Mouse (Mus musculus): ENCODE results near the gene Casp6. TPM values are rescaled to one million over a fixed set of nuclear protein-coding genes. Genes with fewer than 3 reads are reported as not detected.
A peak's percentile ranks its signal among the peaks of the same experiment; 100 is the strongest.

Gene Casp6
- polyA plus RNA-seq, 1 experiment from 2014 or later, result 120 TPM

- WGBS, result 90% methylated on average over 9 of the region's 9 CpGs
- Histone ChIP-seq H3K36me3 (ENCODE audit: control insufficient read depth, insufficient read depth, low read length) (no peaks in the 10 kb centered on the region), H3K9me3 (ENCODE audit: control insufficient read depth, low read length) (no peaks in the 10 kb centered on the region), H3K4me2 (ENCODE audit: low read depth, severe bottlenecking) (no peak overlapping the region), H3K4me1 (ENCODE audit: control insufficient read depth, insufficient read depth, low read length) (no peaks in the 10 kb centered on the region), H3K27ac (replicated peaks; ENCODE audit: low read depth, low read length) (no peak overlapping the region), H3K27me3 (ENCODE audit: control insufficient read depth, insufficient read depth, low read length) (no peaks in the 10 kb centered on the region), H3K4me3 (ENCODE audit: low read depth, low read length) (no peak overlapping the region), H3K9ac (ENCODE audit: low read length) (no peak overlapping the region)
- no peak for DNase-seq (ENCODE audit: low spot score)
- no peak for ATAC-seq (ENCODE audit: insufficient number of reproducible peaks, low FRiP score, low TSS enrichment, low read depth)
Measured at GRCm38 (mm10) chr3:129885577-129885976, 15.6 kb upstream of the Casp6 start.

GRCm38 (mm10) chr3:129886430-129886829 lies 14.8 kb upstream of the Casp6 start:
- H3K27ac ChIP-seq (replicated peaks; ENCODE audit: low read depth, low read length), result no peak overlapping the region
- H3K36me3 ChIP-seq (ENCODE audit: control insufficient read depth, insufficient read depth, low read length), result no peaks in the 10 kb centered on the region
- no peaks in the 10 kb centered on the region for H3K9me3 ChIP-seq (ENCODE audit: control insufficient read depth, low read length)
- H3K4me3 ChIP-seq (ENCODE audit: low read depth, low read length), result no peak overlapping the region
- H3K4me2 ChIP-seq (ENCODE audit: low read depth, severe bottlenecking), result no peak overlapping the region
- no peaks in the 10 kb centered on the region for H3K27me3 ChIP-seq (ENCODE audit: control insufficient read depth, insufficient read depth, low read length)
- DNase-seq (ENCODE audit: low spot score) (no peak), ATAC-seq (ENCODE audit: insufficient number of reproducible peaks, low FRiP score, low TSS enrichment, low read depth) (no peak)
- no peaks in the 10 kb centered on the region for H3K4me1 ChIP-seq (ENCODE audit: control insufficient read depth, insufficient read depth, low read length)
- H3K9ac ChIP-seq (ENCODE audit: low read length), result no peak overlapping the region
- WGBS, result 68% methylated on average over 5 of the region's 5 CpGs

- H3K36me3 ChIP-seq (ENCODE audit: control insufficient read depth, insufficient read depth, low read length), result 0 out of 2 replicates have a peak, but pooled peaks cover 2% of the 10 kb centered on the region
- no peak overlapping the region for H3K9ac ChIP-seq (ENCODE audit: low read length)
- ATAC-seq (ENCODE audit: insufficient number of reproducible peaks, low FRiP score, low TSS enrichment, low read depth) (no peak), DNase-seq (ENCODE audit: low spot score) (no peak)
- no peak overlapping the region for H3K27ac ChIP-seq (replicated peaks; ENCODE audit: low read depth, low read length)
- H3K9me3 ChIP-seq (ENCODE audit: control insufficient read depth, low read length), result no peaks in the 10 kb centered on the region
- no peaks in the 10 kb centered on the region for H3K27me3 ChIP-seq (ENCODE audit: control insufficient read depth, insufficient read depth, low read length)
- H3K4me1 ChIP-seq (ENCODE audit: control insufficient read depth, insufficient read depth, low read length), result no peaks in the 10 kb centered on the region
- 86% methylated on average over 13 of the region's 13 CpGs for WGBS
- no peak overlapping the region for H3K4me2 ChIP-seq (ENCODE audit: low read depth, severe bottlenecking)
- H3K4me3 ChIP-seq (ENCODE audit: low read depth, low read length), result no peak overlapping the region
Measured at GRCm38 (mm10) chr3:129887779-129888517, 13.3 kb upstream of the Casp6 start.

- WGBS, result 83% methylated on average over 5 of the region's 5 CpGs
Measured at GRCm38 (mm10) chr3:129892003-129892402, 9.2 kb upstream of the Casp6 start.

GRCm38 (mm10) chr3:129893143-129893542 lies 8.1 kb upstream of the Casp6 start:
- no peak for DNase-seq (ENCODE audit: low spot score)
- H3K4me3 ChIP-seq (ENCODE audit: low read depth, low read length), result no peak overlapping the region
- ATAC-seq (ENCODE audit: insufficient number of reproducible peaks, low FRiP score, low TSS enrichment, low read depth), result no peak
- H3K36me3 ChIP-seq (ENCODE audit: control insufficient read depth, insufficient read depth, low read length), result 0 out of 2 replicates have a peak, but pooled peaks cover 2% of the 10 kb centered on the region
- H3K27ac ChIP-seq (replicated peaks; ENCODE audit: low read depth, low read length), result no peak overlapping the region
- no peak overlapping the region for H3K9ac ChIP-seq (ENCODE audit: low read length)
- no peaks in the 10 kb centered on the region for H3K4me1 ChIP-seq (ENCODE audit: control insufficient read depth, insufficient read depth, low read length)
- 93% methylated on average over 3 of the region's 3 CpGs for WGBS
- no peaks in the 10 kb centered on the region for H3K9me3 ChIP-seq (ENCODE audit: control insufficient read depth, low read length)
- no peaks in the 10 kb centered on the region for H3K27me3 ChIP-seq (ENCODE audit: control insufficient read depth, insufficient read depth, low read length)
- H3K4me2 ChIP-seq (ENCODE audit: low read depth, severe bottlenecking), result no peak overlapping the region

More at GRCm38 (mm10) chr3:129892003-129892402, 9.2 kb upstream of the Casp6 start:
- Histone ChIP-seq H3K4me1 (ENCODE audit: control insufficient read depth, insufficient read depth, low read length) (no peaks in the 10 kb centered on the region), H3K36me3 (ENCODE audit: control insufficient read depth, insufficient read depth, low read length) (0 out of 2 replicates have a peak, but pooled peaks cover 2% of the 10 kb centered on the region), H3K4me2 (ENCODE audit: low read depth, severe bottlenecking) (no peak overlapping the region), H3K4me3 (ENCODE audit: low read depth, low read length) (no peak overlapping the region), H3K9me3 (ENCODE audit: control insufficient read depth, low read length) (no peaks in the 10 kb centered on the region), H3K27ac (replicated peaks; ENCODE audit: low read depth, low read length) (no peak overlapping the region), H3K9ac (ENCODE audit: low read length) (no peak overlapping the region), H3K27me3 (ENCODE audit: control insufficient read depth, insufficient read depth, low read length) (no peaks in the 10 kb centered on the region)
- DNase-seq (ENCODE audit: low spot score) (no peak), ATAC-seq (ENCODE audit: insufficient number of reproducible peaks, low FRiP score, low TSS enrichment, low read depth) (no peak)

GRCm38 (mm10) chr3:129896591-129896990 lies 4.6 kb upstream of the Casp6 start:
- WGBS, result 63% methylated on average over 6 of the region's 6 CpGs

GRCm38 (mm10) chr3:129898886-129899285 lies 2.3 kb upstream of the Casp6 start:
- no peak overlapping the region for H3K4me3 ChIP-seq (ENCODE audit: low read depth, low read length)
- no peak overlapping the region for H3K9ac ChIP-seq (ENCODE audit: low read length)
- H3K27me3 ChIP-seq (ENCODE audit: control insufficient read depth, insufficient read depth, low read length), result no peaks in the 10 kb centered on the region
- no peaks in the 10 kb centered on the region for H3K9me3 ChIP-seq (ENCODE audit: control insufficient read depth, low read length)
- no peak overlapping the region for H3K27ac ChIP-seq (replicated peaks; ENCODE audit: low read depth, low read length)
- no peaks in the 10 kb centered on the region for H3K36me3 ChIP-seq (ENCODE audit: control insufficient read depth, insufficient read depth, low read length)
- no peak overlapping the region for H3K4me2 ChIP-seq (ENCODE audit: low read depth, severe bottlenecking)
- H3K4me1 ChIP-seq (ENCODE audit: control insufficient read depth, insufficient read depth, low read length), result peaks cover 5% of the 10 kb centered on the region; the same call in 1 of the 2 replicates
- ATAC-seq (ENCODE audit: insufficient number of reproducible peaks, low FRiP score, low TSS enrichment, low read depth), result no peak
- DNase-seq (ENCODE audit: low spot score), result peak; percentile 33
- WGBS, result 66% methylated on average over 4 of the region's 4 CpGs

More at GRCm38 (mm10) chr3:129896591-129896990, 4.6 kb upstream of the Casp6 start:
- ATAC-seq (ENCODE audit: insufficient number of reproducible peaks, low FRiP score, low TSS enrichment, low read depth) (no peak), DNase-seq (ENCODE audit: low spot score) (no peak)
- no peak overlapping the region for H3K4me3 ChIP-seq (ENCODE audit: low read depth, low read length)
- no peak overlapping the region for H3K9ac ChIP-seq (ENCODE audit: low read length)
- H3K27me3 ChIP-seq (ENCODE audit: control insufficient read depth, insufficient read depth, low read length), result no peaks in the 10 kb centered on the region
- H3K4me1 ChIP-seq (ENCODE audit: control insufficient read depth, insufficient read depth, low read length), result no peaks in the 10 kb centered on the region
- no peak overlapping the region for H3K27ac ChIP-seq (replicated peaks; ENCODE audit: low read depth, low read length)
- H3K36me3 ChIP-seq (ENCODE audit: control insufficient read depth, insufficient read depth, low read length), result 0 out of 2 replicates have a peak, but pooled peaks cover 2% of the 10 kb centered on the region
- no peaks in the 10 kb centered on the region for H3K9me3 ChIP-seq (ENCODE audit: control insufficient read depth, low read length)
- H3K4me2 ChIP-seq (ENCODE audit: low read depth, severe bottlenecking), result no peak overlapping the region

GRCm38 (mm10) chr3:129903369-129903768 lies 2.1 kb downstream of the Casp6 start:
- H3K4me2 ChIP-seq (ENCODE audit: low read depth, severe bottlenecking), result no peak overlapping the region
- H3K4me1 ChIP-seq (ENCODE audit: control insufficient read depth, insufficient read depth, low read length), result peaks cover 5% of the 10 kb centered on the region; the same call in 1 of the 2 replicates
- H3K36me3 ChIP-seq (ENCODE audit: control insufficient read depth, insufficient read depth, low read length), result no peaks in the 10 kb centered on the region
- 86% methylated on average over 3 of the region's 3 CpGs for WGBS
- no peak overlapping the region for H3K27ac ChIP-seq (replicated peaks; ENCODE audit: low read depth, low read length)
- no peak overlapping the region for H3K9ac ChIP-seq (ENCODE audit: low read length)
- ATAC-seq (ENCODE audit: insufficient number of reproducible peaks, low FRiP score, low TSS enrichment, low read depth) (no peak), DNase-seq (ENCODE audit: low spot score) (no peak)
- H3K4me3 ChIP-seq (ENCODE audit: low read depth, low read length), result no peak overlapping the region
- H3K9me3 ChIP-seq (ENCODE audit: control insufficient read depth, low read length), result no peaks in the 10 kb centered on the region
- H3K27me3 ChIP-seq (ENCODE audit: control insufficient read depth, insufficient read depth, low read length), result no peaks in the 10 kb centered on the region
